Mouse (Mus musculus) stomach, embryonic 15.5 days (tissue): ENCODE data around the gene Tango6. TPM values are rescaled to one million over a fixed set of nuclear protein-coding genes. Genes with fewer than 3 reads are reported as not detected.

Experiments used
- ATAC-seq: fragments of 200-750 bp; cut with Nextera tagmentation; 2 replicates; pipeline ENCODE4 v1.8.0; 2017; ENCODE audit warnings: low read depth, moderate number of reproducible peaks, moderate TSS enrichment; ENCODE audit not compliant: insufficient read depth, low FRiP score
- H3K27ac ChIP-seq: fragments of 300-500 bp; sonication (generic); 2 replicates; pipeline ENCODE4 v1.5.1; 2015; ENCODE audit warnings: mild to moderate bottlenecking, inconsistent platforms
- H3K27me3 ChIP-seq: fragments of 300-500 bp; sonication (generic); replicated peaks from 2 replicates; pipeline ENCODE4 v1.6.1; 2015; ENCODE audit warnings: inconsistent platforms
- H3K36me3 ChIP-seq: fragments of 300-500 bp; sonication (generic); 2 replicates; pipeline ENCODE4 v1.6.1; 2015; ENCODE audit warnings: inconsistent platforms
- H3K4me1 ChIP-seq: fragments of 300-500 bp; sonication (generic); 2 replicates; pipeline ENCODE4 v1.6.1; 2015; ENCODE audit warnings: inconsistent platforms
- H3K4me2 ChIP-seq: fragments of 300-500 bp; sonication (generic); 2 replicates; pipeline ENCODE4 v1.6.1; 2015; ENCODE audit warnings: mild to moderate bottlenecking, inconsistent platforms
- H3K4me3 ChIP-seq: fragments of 300-500 bp; sonication (generic); replicated peaks from 2 replicates; pipeline ENCODE4 v1.5.1; 2015; ENCODE audit warnings: inconsistent platforms
- H3K9ac ChIP-seq: fragments of 300-500 bp; sonication (generic); 2 replicates; pipeline ENCODE4 v1.6.1; 2015; ENCODE audit warnings: inconsistent platforms
- H3K9me3 ChIP-seq: fragments of 300-500 bp; sonication (generic); 2 replicates; pipeline ENCODE4 v1.6.1; 2016; ENCODE audit warnings: inconsistent platforms
- WGBS: fragments of 180-500 bp; shearing (Covaris S2); methylation state at CpG from one replicate; pipeline ENCODE4 v1.1.7; 2015; 5-methylcytosine and 5-hydroxymethylcytosine counted together
- polyA plus RNA-seq: library from polyadenylated mRNA; unstranded; fragments of >200 nt; fragmentation: Nextera tagmentation; extraction: Ambion mirVana; gene quantifications from 2 replicates; pipeline ENCODE4 v1.2.1, GENCODE M21; 2015

Gene Tango6
- polyA plus RNA-seq, 1 experiment from 2014 or later, result 7.8 TPM

DNA sequence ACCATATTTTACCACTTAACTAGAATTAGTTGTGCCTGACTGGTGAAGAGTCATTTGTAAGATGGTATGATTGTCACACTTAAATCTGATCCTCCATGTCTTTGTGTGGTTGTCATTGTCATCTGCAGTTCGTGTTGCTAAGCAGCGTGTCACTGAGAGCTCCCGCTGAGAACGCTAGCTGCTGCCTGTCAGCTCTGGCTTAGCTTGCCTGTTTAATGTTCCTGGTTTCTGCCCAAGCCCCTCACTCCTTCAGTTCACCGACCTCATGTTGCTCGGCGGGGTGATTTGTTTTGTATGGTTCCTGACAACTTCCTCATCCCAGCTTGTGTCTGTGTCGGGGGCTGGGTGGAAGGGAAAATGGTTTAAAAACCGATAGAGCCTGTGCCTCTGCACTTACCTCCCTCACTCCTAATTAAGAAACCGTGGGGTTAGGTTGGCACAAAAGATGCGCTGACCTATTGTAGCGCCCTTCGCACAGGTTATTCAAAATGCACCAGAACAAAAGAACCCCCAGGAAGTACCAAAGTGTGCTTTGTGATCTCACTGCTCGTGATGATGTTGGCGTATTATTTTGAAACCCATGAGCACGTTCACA lies 44.5 kb downstream of the Tango6 start:
- 41% methylated on average over 16 of the region's 16 CpGs for WGBS
- H3K27ac ChIP-seq, result no peak overlapping the region

DNA sequence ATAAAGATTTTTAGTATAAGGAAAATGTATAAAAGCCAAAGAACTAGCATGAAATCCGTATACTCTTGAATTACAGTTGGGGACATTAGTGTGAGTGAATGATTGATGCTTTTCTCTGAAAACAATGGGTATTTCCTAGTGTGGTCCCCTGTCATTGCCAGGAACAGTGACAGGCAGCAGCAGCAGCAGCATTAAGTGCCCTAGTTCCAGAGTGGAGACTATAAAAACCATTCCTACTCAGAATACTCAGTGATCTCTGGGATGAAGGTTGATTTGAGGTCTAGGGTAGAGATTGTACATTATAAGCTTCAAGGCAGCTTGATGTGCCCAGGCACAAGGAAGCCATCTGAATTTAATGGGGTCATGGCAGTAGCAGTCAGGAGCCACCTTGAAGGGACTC lies 45.0 kb downstream of the Tango6 start:
- H3K27ac ChIP-seq, result no peak overlapping the region
- H3K9ac ChIP-seq, result no peak overlapping the region
- H3K27me3 ChIP-seq, result no peaks in the 10 kb centered on the region
- no peak overlapping the region for H3K4me3 ChIP-seq
- no peak overlapping the region for H3K4me2 ChIP-seq
- H3K36me3 ChIP-seq, result peaks cover 7% of the 10 kb centered on the region
- WGBS, result 50% methylated on average over 1 of the region's 1 CpGs
- H3K9me3 ChIP-seq, result no peaks in the 10 kb centered on the region
- no peaks in the 10 kb centered on the region for H3K4me1 ChIP-seq
- no peak for ATAC-seq

More for the DNA sequence above, 44.5 kb downstream of the Tango6 start:
- no peaks in the 10 kb centered on the region for H3K4me1 ChIP-seq
- H3K9ac ChIP-seq, result no peak overlapping the region
- no peak for ATAC-seq
- H3K9me3 ChIP-seq, result no peaks in the 10 kb centered on the region
- H3K4me2 ChIP-seq, result no peak overlapping the region
- no peaks in the 10 kb centered on the region for H3K27me3 ChIP-seq
- no peak overlapping the region for H3K4me3 ChIP-seq
- H3K36me3 ChIP-seq, result peaks cover 7% of the 10 kb centered on the region

DNA sequence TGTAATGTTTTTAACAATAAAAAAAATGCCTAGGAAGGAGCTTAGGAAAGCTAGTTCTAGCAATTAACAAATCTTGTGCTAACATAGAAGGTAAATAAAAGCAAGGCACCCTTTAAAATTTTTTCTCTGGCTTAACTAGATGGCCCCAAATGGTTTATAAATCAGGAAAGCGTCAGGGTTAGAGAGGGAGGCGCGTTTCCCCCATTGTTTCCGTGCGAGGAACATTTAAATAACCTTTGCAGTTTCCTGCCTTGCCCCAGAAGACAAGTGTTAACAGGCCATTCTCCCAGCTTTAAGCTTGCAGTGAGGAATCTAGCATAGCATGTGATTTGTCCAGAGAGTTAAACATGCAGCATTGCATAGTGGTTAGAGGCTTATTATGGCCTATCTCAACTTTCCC lies 50.1 kb downstream of the Tango6 start:
- Histone ChIP-seq H3K36me3 (0 out of 2 replicates have a peak, but pooled peaks cover 6% of the 10 kb centered on the region), H3K27ac (no peak overlapping the region), H3K4me2 (no peak overlapping the region), H3K27me3 (no peaks in the 10 kb centered on the region), H3K9ac (no peak overlapping the region), H3K4me1 (no peaks in the 10 kb centered on the region), H3K9me3 (no peaks in the 10 kb centered on the region), H3K4me3 (no peak overlapping the region)
- 34% methylated on average over 5 of the region's 5 CpGs for WGBS
- no peak for ATAC-seq

DNA sequence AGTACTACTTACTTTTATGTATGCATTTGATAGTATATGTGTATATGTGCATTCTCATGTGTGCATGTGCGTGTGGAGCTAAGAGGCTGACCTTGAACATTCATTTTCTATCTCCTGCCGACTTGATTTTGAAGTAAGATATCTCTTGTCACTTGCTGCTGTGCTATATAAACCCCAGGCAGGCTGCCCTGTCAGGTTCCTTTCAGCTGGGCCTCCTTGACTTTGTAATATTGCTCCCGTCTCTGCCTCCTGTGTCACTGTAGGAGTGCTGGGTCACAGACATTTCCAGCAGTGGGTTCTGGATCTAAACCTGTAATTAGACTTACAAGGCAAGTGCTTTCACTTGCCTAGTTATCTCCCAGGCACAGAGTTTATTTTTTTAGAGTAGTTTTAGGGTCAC lies 50.8 kb downstream of the Tango6 start:
- ATAC-seq, result no peak
- WGBS, result 62% methylated on average over 3 of the region's 3 CpGs

DNA sequence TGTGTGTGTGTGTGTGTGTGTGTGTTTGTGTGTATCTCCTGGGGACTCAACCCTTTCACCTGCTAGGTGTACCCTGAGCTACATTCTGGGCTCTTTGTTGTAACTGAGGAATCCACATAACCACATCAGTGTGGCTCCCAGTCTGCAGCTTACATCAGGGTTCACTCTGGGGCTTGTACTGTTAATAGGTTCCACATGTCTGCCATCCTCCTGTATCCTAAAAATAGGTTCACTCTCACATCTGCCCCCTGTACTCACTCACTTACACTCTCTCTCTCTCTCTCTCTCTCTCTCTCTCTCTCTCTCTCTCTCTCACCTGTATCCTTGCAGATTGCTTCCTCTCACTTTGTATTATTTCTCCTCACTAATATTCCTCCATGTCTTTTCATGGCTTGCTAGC lies 51.4 kb downstream of the Tango6 start:
- H3K36me3 ChIP-seq, result 0 out of 2 replicates have a peak, but pooled peaks cover 7% of the 10 kb centered on the region
- no peak overlapping the region for H3K27ac ChIP-seq
- H3K4me3 ChIP-seq, result no peak overlapping the region
- no peak overlapping the region for H3K9ac ChIP-seq
- no peak overlapping the region for H3K4me2 ChIP-seq
- no peak for ATAC-seq
- H3K27me3 ChIP-seq, result no peaks in the 10 kb centered on the region
- H3K9me3 ChIP-seq, result no peaks in the 10 kb centered on the region
- H3K4me1 ChIP-seq, result no peaks in the 10 kb centered on the region

More for the DNA sequence above, 50.8 kb downstream of the Tango6 start:
- no peak overlapping the region for H3K27ac ChIP-seq
- H3K4me2 ChIP-seq, result no peak overlapping the region
- no peaks in the 10 kb centered on the region for H3K27me3 ChIP-seq
- H3K4me3 ChIP-seq, result no peak overlapping the region
- no peaks in the 10 kb centered on the region for H3K4me1 ChIP-seq
- H3K9me3 ChIP-seq, result no peaks in the 10 kb centered on the region
- 0 out of 2 replicates have a peak, but pooled peaks cover 6% of the 10 kb centered on the region for H3K36me3 ChIP-seq
- H3K9ac ChIP-seq, result no peak overlapping the region

DNA sequence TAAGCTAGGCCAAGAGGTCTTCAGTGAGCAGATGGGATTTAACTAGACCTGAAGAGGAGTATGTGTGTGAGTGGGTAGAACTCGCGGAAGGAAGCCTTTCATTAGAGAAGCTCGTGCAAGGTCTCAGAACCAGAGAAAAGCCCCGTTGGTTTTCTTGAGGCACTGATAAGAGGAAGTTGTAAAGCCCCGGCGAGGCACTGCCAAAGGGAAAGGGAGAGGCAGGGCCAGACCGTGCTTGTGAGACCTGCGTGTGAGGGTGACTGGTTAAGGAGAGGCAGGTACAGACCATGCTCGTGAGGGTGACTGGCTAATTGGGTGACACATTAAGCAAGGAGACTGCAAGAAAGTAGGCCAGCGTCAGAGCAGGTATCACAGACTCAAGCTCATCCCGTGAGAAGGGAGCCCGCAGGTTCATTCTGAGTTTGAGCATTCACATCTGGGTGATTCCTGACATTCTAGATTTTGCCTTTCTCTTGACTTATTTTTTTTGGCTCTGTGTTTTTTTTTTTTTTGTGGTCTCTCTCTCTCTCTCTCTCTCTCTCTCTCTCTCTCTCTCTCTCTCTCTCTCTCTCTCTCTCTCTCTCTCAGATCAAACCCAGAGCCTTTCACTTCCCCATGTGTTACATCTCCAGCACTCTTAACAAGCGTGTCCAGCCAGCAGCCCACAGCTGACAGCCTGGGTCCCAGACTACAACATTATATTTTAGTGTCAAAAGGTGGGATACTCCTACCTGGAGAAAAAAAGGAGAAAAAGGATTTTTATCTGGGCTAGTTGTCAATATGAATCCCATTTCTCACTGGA lies 54.2 kb downstream of the Tango6 start:
- WGBS, result 60% methylated on average over 13 of the region's 13 CpGs
- Histone ChIP-seq H3K27me3 (no peaks in the 10 kb centered on the region), H3K4me3 (no peak overlapping the region)

DNA sequence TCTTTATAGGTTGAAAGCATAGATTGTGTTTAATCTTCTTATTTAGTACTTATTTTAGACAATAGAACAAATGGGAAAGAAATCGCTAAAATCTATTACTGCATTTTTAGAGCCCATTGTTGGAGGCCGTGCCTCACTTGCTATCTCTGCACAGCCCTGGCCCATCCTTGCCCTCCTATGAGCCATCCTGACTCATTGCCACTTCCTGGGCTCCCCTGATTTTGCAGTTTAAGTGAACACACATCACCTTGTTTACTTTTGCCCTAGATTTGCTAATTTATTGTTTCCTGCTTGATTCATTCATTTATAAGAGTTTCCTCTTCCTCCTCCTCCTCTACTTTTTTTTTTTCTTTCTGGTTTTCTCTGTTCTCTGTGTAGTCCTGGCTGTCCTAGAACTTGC lies 55.0 kb downstream of the Tango6 start:
- Histone ChIP-seq H3K4me3 (no peak overlapping the region), H3K9me3 (no peaks in the 10 kb centered on the region), H3K4me1 (no peaks in the 10 kb centered on the region), H3K9ac (no peak overlapping the region), H3K27ac (no peak overlapping the region), H3K36me3 (0 out of 2 replicates have a peak, but pooled peaks cover 8% of the 10 kb centered on the region), H3K27me3 (no peaks in the 10 kb centered on the region), H3K4me2 (no peak overlapping the region)
- no peak for ATAC-seq
- WGBS, result 82% methylated on average over 2 of the region's 2 CpGs

More for the DNA sequence above, 54.2 kb downstream of the Tango6 start:
- H3K4me1 ChIP-seq, result no peaks in the 10 kb centered on the region
- no peak overlapping the region for H3K4me2 ChIP-seq
- H3K36me3 ChIP-seq, result 0 out of 2 replicates have a peak, but pooled peaks cover 8% of the 10 kb centered on the region
- H3K9me3 ChIP-seq, result no peaks in the 10 kb centered on the region
- H3K27ac ChIP-seq, result no peak overlapping the region
- H3K9ac ChIP-seq, result no peak overlapping the region
- no peak for ATAC-seq

DNA sequence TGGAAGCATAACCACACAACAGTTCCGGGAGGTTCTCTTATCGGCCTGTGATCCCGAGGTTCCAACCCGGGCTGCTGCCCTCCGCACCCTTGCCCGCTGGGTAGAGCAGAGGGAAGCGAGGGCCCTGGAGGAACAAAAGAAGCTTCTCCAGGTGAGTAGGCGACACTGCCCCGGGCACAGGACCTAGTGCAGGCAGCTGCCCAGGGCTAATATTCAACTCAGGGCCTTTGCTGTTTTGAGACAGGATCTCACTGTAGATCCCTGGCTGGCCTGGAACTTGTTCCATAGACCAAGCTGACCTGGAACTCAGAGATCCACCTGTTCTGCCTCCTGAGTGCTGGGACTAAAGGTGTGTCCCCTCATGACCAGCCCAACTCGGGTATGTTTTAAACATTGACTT lies 59.5 kb downstream of the Tango6 start:
- Histone ChIP-seq H3K36me3 (0 out of 2 replicates have a peak, but pooled peaks cover 7% of the 10 kb centered on the region), H3K4me1 (no peaks in the 10 kb centered on the region), H3K9ac (no peak overlapping the region), H3K9me3 (no peaks in the 10 kb centered on the region), H3K27ac (no peak overlapping the region), H3K4me3 (no peak overlapping the region), H3K4me2 (no peak overlapping the region), H3K27me3 (no peaks in the 10 kb centered on the region)
- ATAC-seq, result no peak
- 91% methylated on average over 10 of the region's 10 CpGs for WGBS

DNA sequence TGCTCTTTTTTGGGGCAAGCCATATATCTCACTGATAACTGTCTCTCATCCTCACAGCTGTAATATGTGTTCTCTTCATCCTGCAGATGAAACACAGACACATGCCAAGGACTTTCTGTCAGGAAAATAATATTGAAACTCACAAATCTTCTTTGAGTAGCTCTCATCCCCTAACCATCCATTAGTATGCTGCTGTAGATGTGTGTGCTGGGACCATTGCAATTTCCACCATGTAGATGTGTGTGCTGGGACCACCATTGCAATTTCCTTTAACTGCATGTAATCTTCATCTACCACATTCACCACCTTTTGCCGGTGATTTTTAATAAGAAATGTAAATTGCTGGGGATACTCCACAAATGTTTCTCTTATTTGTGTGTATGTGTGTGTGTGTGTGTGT lies 60.5 kb downstream of the Tango6 start:
- Histone ChIP-seq H3K9me3 (no peaks in the 10 kb centered on the region), H3K4me3 (no peak overlapping the region), H3K4me1 (no peaks in the 10 kb centered on the region), H3K9ac (no peak overlapping the region), H3K36me3 (0 out of 2 replicates have a peak, but pooled peaks cover 14% of the 10 kb centered on the region), H3K27me3 (no peaks in the 10 kb centered on the region), H3K27ac (no peak overlapping the region), H3K4me2 (no peak overlapping the region)
- ATAC-seq, result no peak
- 93% methylated on average over 1 of the region's 1 CpGs for WGBS

DNA sequence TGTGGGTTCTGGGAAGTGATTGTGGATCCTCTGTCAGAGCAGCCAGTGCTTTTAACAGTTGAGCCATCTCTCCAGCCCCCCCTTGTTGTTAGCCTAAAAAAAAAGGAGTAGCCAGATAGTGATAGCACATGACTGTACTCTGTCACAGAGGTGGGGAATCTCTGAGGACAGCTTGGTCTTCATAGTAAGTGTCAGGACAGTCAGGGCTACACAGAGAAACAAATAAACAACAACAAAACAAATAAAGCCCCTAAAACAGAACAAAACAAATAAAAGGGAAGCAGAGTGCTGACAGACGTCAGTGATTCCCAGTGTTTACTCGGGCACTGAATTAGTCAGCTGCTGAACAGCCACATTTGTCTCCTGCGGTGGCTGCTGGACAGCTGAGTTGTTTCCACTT lies 70.6 kb downstream of the Tango6 start:
- H3K9me3 ChIP-seq, result no peaks in the 10 kb centered on the region

DNA sequence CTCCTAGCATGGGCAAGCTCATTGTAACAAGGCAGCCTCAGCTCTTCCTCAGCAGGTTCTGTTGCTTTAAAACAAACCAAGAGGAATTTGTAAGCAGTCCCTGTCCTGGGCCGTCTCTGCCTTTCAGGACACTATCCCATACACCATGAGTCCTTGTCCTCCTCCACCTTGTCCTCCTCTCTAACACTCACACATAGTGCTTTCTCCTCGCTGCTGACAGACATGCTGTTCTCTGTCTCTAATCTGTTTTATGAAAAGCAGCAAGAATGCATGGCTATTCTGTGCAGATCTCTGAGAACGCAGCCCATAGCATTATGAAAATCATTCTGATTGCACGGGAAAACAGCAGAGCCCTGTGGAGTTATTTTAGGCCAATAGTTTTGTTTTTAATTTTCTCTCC lies 78.4 kb downstream of the Tango6 start:
- H3K4me3 ChIP-seq, result no peak overlapping the region
- 54% methylated on average over 4 of the region's 4 CpGs for WGBS
- H3K9ac ChIP-seq, result no peak overlapping the region
- no peaks in the 10 kb centered on the region for H3K9me3 ChIP-seq
- H3K36me3 ChIP-seq, result no peaks in the 10 kb centered on the region
- H3K27me3 ChIP-seq, result no peaks in the 10 kb centered on the region
- no peak for ATAC-seq
- no peak overlapping the region for H3K4me2 ChIP-seq
- peaks cover 4% of the 10 kb centered on the region; the same call in 1 of the 2 replicates for H3K4me1 ChIP-seq
- H3K27ac ChIP-seq, result peak overlapping the region; percentile 46; the same call in 1 of the 2 replicates

More for the DNA sequence above, 70.6 kb downstream of the Tango6 start:
- no peak for ATAC-seq
- H3K4me1 ChIP-seq, result no peaks in the 10 kb centered on the region; the same call in 1 of the 2 replicates
- H3K36me3 ChIP-seq, result no peaks in the 10 kb centered on the region
- no peak overlapping the region for H3K4me2 ChIP-seq
- H3K9ac ChIP-seq, result no peak overlapping the region
- H3K27ac ChIP-seq, result no peak overlapping the region
- no peaks in the 10 kb centered on the region for H3K27me3 ChIP-seq
- no peak overlapping the region for H3K4me3 ChIP-seq
- WGBS, result 31% methylated on average over 3 of the region's 3 CpGs

DNA sequence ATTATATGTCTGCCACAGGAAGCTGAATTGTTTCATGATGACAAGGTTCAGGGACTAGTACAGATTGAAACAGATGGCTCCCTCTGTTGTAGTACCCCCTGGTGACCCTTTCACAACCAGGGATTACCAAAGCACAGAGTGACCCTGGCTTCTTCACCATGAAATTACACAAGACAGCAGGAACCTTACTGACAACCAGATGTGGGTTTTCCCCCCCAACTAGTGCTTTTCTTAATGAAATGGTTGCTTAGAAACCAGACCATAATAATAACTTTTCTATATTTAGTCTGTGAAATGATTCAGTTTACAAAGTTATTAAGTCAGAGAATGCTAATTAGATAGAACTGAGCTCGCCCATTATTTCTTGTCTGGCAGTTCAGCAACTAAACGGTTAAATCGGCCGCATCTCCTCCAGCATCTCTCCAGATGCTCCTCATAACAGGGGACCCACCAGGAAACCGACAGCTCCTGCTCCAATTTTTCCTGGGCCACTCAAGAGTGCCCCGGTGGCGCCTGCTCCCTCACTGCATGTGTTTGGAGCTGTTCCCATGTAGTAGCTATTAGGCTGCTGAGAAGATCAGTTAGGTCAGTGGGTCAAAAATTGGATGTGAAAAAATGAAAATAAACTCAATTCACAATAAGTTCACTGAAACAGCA lies 79.1 kb downstream of the Tango6 start:
- no peak for ATAC-seq
- Histone ChIP-seq H3K9me3 (no peaks in the 10 kb centered on the region), H3K27me3 (no peaks in the 10 kb centered on the region), H3K4me2 (no peak overlapping the region), H3K27ac (no peak overlapping the region), H3K36me3 (no peaks in the 10 kb centered on the region), H3K9ac (no peak overlapping the region), H3K4me1 (peaks cover 4% of the 10 kb centered on the region; the same call in 1 of the 2 replicates), H3K4me3 (no peak overlapping the region)
- WGBS, result 45% methylated on average over 7 of the region's 7 CpGs
